Mouse (Mus musculus): ENCODE data around the gene D17H6S53E. TPM values are rescaled to one million over a fixed set of nuclear protein-coding genes. Genes with fewer than 3 reads are reported as not detected.

The D17H6S53E gene
- polyA plus RNA-seq, 1 experiment from 2014 or later, result 10.1 TPM

DNA sequence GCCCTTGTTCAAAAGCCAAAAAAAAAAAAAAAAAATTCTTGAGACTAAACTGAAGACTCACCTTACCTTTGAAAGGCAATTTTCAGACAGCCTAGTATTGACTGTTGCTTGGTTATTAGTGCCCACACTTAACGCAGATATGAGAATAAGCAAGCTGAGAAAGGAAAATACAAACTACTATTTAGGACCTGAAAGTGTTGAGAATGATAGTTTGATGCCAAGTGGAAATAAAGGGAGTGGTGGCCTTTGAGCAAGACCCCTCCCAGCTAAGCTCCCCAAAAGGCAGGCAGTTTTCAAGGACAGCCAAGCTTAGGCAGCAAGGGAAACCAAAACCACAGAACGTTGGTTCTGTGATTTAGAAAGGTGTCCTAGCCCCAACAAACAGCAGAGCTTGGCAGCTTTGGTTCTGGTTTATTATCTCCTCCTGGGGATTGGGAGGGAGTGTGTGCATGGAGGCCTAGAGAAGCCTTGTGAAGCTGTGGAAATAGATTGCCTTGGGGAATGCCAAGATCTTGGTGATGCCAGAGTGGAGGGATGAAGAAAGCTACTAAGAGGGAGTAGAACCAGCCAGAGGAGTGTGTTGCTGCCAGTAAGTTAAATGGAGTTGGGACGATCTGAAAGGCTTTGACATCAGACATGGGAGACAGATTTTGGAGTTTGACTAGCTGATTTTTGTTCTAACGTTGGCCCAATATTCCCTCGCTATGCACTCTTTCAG lies 21.9 kb downstream of the D17H6S53E start:
- 74% methylated on average over 5 of the region's 5 CpGs for WGBS
- Histone ChIP-seq H3K36me3 (ENCODE audit: control insufficient read depth, insufficient read depth, low read length) (peaks cover 99% of the 10 kb centered on the region), H3K9me3 (ENCODE audit: control insufficient read depth, low read length) (0 out of 2 replicates have a peak, but pooled peaks cover 2% of the 10 kb centered on the region), H3K27ac (replicated peaks in 1 of 2; ENCODE audit: control insufficient read depth in 1 of 2, insufficient read depth in 1 of 2, low read depth in 2 of 2, low read length in 2 of 2) (no peak overlapping the region), H3K4me3 (ENCODE audit: control insufficient read depth in 1 of 2, insufficient read depth in 1 of 2, low read depth in 1 of 2, low read length in 2 of 2) (no peak overlapping the region), H3K4me2 (ENCODE audit: low read length) (no peak overlapping the region), H3K4me1 (ENCODE audit: control insufficient read depth in 2 of 2, insufficient read depth in 2 of 2, low read length in 2 of 2) (no peaks in the 10 kb centered on the region), H3K9ac (ENCODE audit: low read length) (no peak overlapping the region), H3K27me3 (ENCODE audit: control insufficient read depth, insufficient read depth, low read length) (no peaks in the 10 kb centered on the region)
- ATAC-seq (ENCODE audit: insufficient number of reproducible peaks, insufficient read depth, low FRiP score, low read depth), result no peak

DNA sequence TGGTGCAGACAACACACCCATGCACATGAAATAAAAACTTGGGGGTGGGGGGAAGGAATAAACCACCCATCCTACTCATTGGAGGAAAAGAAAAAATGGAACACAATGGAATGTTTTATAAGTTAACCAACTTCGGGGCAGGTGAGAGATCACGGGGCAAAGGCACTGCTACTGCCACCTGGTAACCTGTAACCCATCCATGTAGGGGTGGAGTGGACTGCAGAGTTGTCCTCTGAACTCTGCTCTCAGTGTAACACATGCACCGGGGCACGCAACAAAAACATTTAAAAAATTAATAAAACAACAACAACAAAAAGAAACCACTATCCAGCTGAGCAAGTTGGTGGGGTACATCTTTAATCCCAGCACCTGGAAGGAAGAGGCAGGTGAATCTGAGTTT lies 25.9 kb downstream of the D17H6S53E start:
- H3K9me3 ChIP-seq (ENCODE audit: control insufficient read depth, low read length), result no peaks in the 10 kb centered on the region
- 98% methylated on average over 4 of the region's 4 CpGs for WGBS
- no peaks in the 10 kb centered on the region for H3K4me1 ChIP-seq (ENCODE audit: control insufficient read depth in 2 of 2, insufficient read depth in 2 of 2, low read length in 2 of 2)
- H3K27ac ChIP-seq (replicated peaks in 1 of 2; ENCODE audit: control insufficient read depth in 1 of 2, insufficient read depth in 1 of 2, low read depth in 2 of 2, low read length in 2 of 2), result no peak overlapping the region
- peaks cover 99% of the 10 kb centered on the region for H3K36me3 ChIP-seq (ENCODE audit: control insufficient read depth, insufficient read depth, low read length)
- H3K27me3 ChIP-seq (ENCODE audit: control insufficient read depth, insufficient read depth, low read length), result no peaks in the 10 kb centered on the region
- no peak overlapping the region for H3K9ac ChIP-seq (ENCODE audit: low read length)
- no peak overlapping the region for H3K4me2 ChIP-seq (ENCODE audit: low read length)
- no peak overlapping the region for H3K4me3 ChIP-seq (ENCODE audit: control insufficient read depth in 1 of 2, insufficient read depth in 1 of 2, low read depth in 1 of 2, low read length in 2 of 2)
- no peak for ATAC-seq (ENCODE audit: insufficient number of reproducible peaks, insufficient read depth, low FRiP score, low read depth)

DNA sequence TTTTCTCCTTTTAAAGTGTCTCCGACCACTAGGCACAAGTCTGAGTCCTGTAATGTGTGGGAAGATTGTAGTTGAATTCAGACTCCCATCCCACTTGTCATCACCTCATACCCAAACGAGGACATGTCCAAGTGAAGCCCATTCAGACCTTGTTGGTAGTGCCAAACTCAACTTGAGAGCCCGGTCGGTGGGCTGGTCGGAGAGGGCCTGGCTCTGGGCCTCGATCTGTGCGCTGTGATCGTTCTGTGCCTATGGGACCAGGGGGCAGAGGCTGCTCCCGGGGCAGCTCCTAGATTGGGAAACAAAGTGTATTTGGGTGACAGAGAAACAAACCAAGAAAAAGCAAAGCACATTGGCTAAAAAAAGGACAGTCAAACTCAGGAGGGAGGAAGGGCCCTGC lies 26.9 kb downstream of the D17H6S53E start:
- no peak for ATAC-seq (ENCODE audit: insufficient number of reproducible peaks, insufficient read depth, low FRiP score, low read depth)
- Histone ChIP-seq H3K4me2 (ENCODE audit: low read length) (no peak overlapping the region), H3K4me1 (ENCODE audit: control insufficient read depth in 2 of 2, insufficient read depth in 2 of 2, low read length in 2 of 2) (no peaks in the 10 kb centered on the region), H3K4me3 (ENCODE audit: control insufficient read depth in 1 of 2, insufficient read depth in 1 of 2, low read depth in 1 of 2, low read length in 2 of 2) (no peak overlapping the region), H3K9ac (ENCODE audit: low read length) (no peak overlapping the region), H3K36me3 (ENCODE audit: control insufficient read depth, insufficient read depth, low read length) (peaks cover 99% of the 10 kb centered on the region), H3K27ac (replicated peaks in 1 of 2; ENCODE audit: control insufficient read depth in 1 of 2, insufficient read depth in 1 of 2, low read depth in 2 of 2, low read length in 2 of 2) (no peak overlapping the region), H3K27me3 (ENCODE audit: control insufficient read depth, insufficient read depth, low read length) (no peaks in the 10 kb centered on the region), H3K9me3 (ENCODE audit: control insufficient read depth, low read length) (no peaks in the 10 kb centered on the region)
- WGBS, result 63% methylated on average over 9 of the region's 9 CpGs

DNA sequence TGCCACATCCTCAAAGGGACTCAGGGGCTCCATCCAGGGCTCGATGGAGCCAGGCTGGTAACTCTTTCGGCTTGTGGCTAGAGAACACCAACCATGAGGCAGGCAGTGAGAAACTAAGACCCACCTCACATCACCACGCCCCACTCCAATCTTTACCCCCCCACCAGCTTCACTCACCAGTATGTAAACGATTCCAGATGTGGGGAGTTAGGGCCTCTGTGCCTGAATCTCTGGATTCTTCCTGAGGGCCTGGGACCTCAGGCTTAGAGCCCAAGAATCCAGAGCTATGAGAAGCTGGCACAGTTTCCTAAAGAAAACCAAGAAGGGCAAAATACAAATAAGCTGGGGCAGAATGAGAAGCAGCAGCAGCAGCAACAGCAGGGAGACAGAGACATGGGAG lies 27.8 kb downstream of the D17H6S53E start:
- no peak overlapping the region for H3K27ac ChIP-seq (replicated peaks in 1 of 2; ENCODE audit: control insufficient read depth in 1 of 2, insufficient read depth in 1 of 2, low read depth in 2 of 2, low read length in 2 of 2)
- H3K4me3 ChIP-seq (ENCODE audit: control insufficient read depth in 1 of 2, insufficient read depth in 1 of 2, low read depth in 1 of 2, low read length in 2 of 2), result no peak overlapping the region
- no peaks in the 10 kb centered on the region for H3K27me3 ChIP-seq (ENCODE audit: control insufficient read depth, insufficient read depth, low read length)
- H3K4me2 ChIP-seq (ENCODE audit: low read length), result no peak overlapping the region
- peaks cover 99% of the 10 kb centered on the region for H3K36me3 ChIP-seq (ENCODE audit: control insufficient read depth, insufficient read depth, low read length)
- ATAC-seq (ENCODE audit: insufficient number of reproducible peaks, insufficient read depth, low FRiP score, low read depth), result no peak
- H3K4me1 ChIP-seq (ENCODE audit: control insufficient read depth in 2 of 2, insufficient read depth in 2 of 2, low read length in 2 of 2), result no peaks in the 10 kb centered on the region
- WGBS, result 83% methylated on average over 4 of the region's 4 CpGs
- H3K9ac ChIP-seq (ENCODE audit: low read length), result no peak overlapping the region
- no peaks in the 10 kb centered on the region for H3K9me3 ChIP-seq (ENCODE audit: control insufficient read depth, low read length)

DNA sequence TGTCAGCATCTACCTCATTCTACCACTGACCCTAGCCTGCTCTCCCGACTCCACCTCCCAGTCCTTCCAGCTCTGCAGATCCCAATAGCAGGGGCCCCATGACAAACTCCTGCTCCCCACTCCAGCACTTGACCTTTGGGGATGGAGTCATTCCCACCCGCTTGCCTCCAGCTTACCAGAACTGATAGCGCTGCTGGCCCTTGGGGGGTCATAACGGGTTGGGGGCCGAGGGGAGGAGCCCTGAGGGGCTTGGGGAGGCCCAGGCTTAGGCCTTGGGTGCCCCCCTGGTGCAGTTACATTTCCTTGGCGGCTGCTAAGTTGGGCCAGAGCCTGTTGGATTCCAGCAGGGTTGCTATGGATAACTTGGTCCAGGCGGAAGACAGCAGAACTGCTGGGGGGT lies 28.4 kb downstream of the D17H6S53E start:
- no peak overlapping the region for H3K27ac ChIP-seq (replicated peaks in 1 of 2; ENCODE audit: control insufficient read depth in 1 of 2, insufficient read depth in 1 of 2, low read depth in 2 of 2, low read length in 2 of 2)
- ATAC-seq (ENCODE audit: insufficient number of reproducible peaks, insufficient read depth, low FRiP score, low read depth), result no peak
- H3K27me3 ChIP-seq (ENCODE audit: control insufficient read depth, insufficient read depth, low read length), result no peaks in the 10 kb centered on the region
- WGBS, result 83% methylated on average over 7 of the region's 7 CpGs
- no peak overlapping the region for H3K4me3 ChIP-seq (ENCODE audit: control insufficient read depth in 1 of 2, insufficient read depth in 1 of 2, low read depth in 1 of 2, low read length in 2 of 2)
- H3K9me3 ChIP-seq (ENCODE audit: control insufficient read depth, low read length), result no peaks in the 10 kb centered on the region
- peaks cover 99% of the 10 kb centered on the region for H3K36me3 ChIP-seq (ENCODE audit: control insufficient read depth, insufficient read depth, low read length)
- H3K9ac ChIP-seq (ENCODE audit: low read length), result no peak overlapping the region
- H3K4me2 ChIP-seq (ENCODE audit: low read length), result no peak overlapping the region
- no peaks in the 10 kb centered on the region for H3K4me1 ChIP-seq (ENCODE audit: control insufficient read depth in 2 of 2, insufficient read depth in 2 of 2, low read length in 2 of 2)

DNA sequence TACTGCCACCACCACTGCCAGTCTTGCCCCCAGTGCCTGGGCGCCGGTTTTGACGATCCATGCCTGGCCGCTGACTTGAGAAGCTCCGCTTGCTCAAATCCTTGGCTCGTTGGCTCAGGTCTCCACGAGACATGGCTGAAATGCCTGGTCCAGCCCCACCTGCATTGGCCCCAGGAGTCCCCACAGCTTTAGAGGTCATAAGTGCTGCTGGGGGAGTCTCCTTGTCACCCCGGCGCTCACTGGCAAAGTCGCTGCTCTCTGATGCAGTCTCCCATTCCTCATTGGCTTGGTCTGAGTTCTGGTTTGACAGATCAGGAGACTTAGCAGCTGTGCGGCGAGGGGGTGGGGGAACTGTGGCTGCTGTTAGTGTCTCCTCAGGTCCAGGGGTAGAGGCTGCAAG lies 29.3 kb downstream of the D17H6S53E start:
- Histone ChIP-seq H3K36me3 (ENCODE audit: control insufficient read depth, insufficient read depth, low read length) (peaks cover 99% of the 10 kb centered on the region), H3K9me3 (ENCODE audit: control insufficient read depth, low read length) (no peaks in the 10 kb centered on the region), H3K27ac (replicated peaks in 1 of 2; ENCODE audit: control insufficient read depth in 1 of 2, insufficient read depth in 1 of 2, low read depth in 2 of 2, low read length in 2 of 2) (no peak overlapping the region), H3K9ac (ENCODE audit: low read length) (no peak overlapping the region), H3K27me3 (ENCODE audit: control insufficient read depth, insufficient read depth, low read length) (no peaks in the 10 kb centered on the region), H3K4me3 (ENCODE audit: control insufficient read depth in 1 of 2, insufficient read depth in 1 of 2, low read depth in 1 of 2, low read length in 2 of 2) (no peak overlapping the region), H3K4me1 (ENCODE audit: control insufficient read depth in 2 of 2, insufficient read depth in 2 of 2, low read length in 2 of 2) (no peaks in the 10 kb centered on the region), H3K4me2 (ENCODE audit: low read length) (no peak overlapping the region)
- no peak for ATAC-seq (ENCODE audit: insufficient number of reproducible peaks, insufficient read depth, low FRiP score, low read depth)
- WGBS, result 87% methylated on average over 12 of the region's 12 CpGs

DNA sequence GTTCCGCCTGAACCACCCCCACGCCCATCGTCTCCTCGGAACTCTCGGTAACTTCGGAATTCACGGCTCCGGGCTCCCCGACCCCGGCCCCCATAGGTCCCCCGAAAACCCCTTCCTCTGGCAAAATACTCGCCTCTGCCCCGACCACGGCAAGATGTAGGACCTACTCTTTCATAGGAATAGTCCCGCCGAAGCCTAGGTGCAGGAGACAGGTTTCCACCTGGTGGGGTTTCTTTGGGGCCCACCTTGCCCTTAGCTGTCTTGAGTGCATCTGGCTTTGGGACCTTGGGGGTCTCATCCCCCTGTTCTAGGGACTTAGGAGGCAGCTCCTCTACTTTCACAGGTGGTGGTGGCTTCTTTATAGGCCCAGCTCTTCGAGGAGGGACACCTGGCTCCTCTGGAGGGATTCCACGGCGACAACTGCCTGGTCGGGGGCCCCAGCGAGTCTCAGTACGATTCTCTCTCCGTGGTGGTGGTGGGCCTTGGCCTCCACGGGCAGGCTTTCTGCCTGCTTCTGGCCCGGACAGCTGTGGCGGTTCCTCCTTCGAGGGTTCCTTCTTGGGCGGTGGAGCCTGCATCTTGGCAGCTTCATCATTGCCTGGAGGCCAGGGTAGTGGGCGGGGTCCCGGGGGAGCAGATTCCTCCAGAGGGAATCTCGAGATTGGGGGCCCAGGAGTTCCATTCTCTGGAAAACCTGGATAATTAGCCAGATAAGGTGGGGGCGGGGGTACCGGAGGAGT lies 30.5 kb downstream of the D17H6S53E start:
- WGBS, result 87% methylated on average over 33 of the region's 33 CpGs
- Histone ChIP-seq H3K27ac (replicated peaks in 1 of 2; ENCODE audit: control insufficient read depth in 1 of 2, insufficient read depth in 1 of 2, low read depth in 2 of 2, low read length in 2 of 2) (no peak overlapping the region), H3K36me3 (ENCODE audit: control insufficient read depth, insufficient read depth, low read length) (peaks cover 100% of the 10 kb centered on the region), H3K4me1 (ENCODE audit: control insufficient read depth in 2 of 2, insufficient read depth in 2 of 2, low read length in 2 of 2) (peaks cover 0 to 3% of the 10 kb centered on the region in 2 experiments; a peak in 1 of 4 replicates), H3K27me3 (ENCODE audit: control insufficient read depth, insufficient read depth, low read length) (no peaks in the 10 kb centered on the region), H3K4me3 (ENCODE audit: control insufficient read depth in 1 of 2, insufficient read depth in 1 of 2, low read depth in 1 of 2, low read length in 2 of 2) (no peak overlapping the region), H3K9me3 (ENCODE audit: control insufficient read depth, low read length) (no peaks in the 10 kb centered on the region), H3K4me2 (ENCODE audit: low read length) (no peak overlapping the region), H3K9ac (ENCODE audit: low read length) (no peak overlapping the region)
- no peak for ATAC-seq (ENCODE audit: insufficient number of reproducible peaks, insufficient read depth, low FRiP score, low read depth)

Data from heart, embryonic 14.5 days (tissue).